Mouse (Mus musculus) C2C12 (cell line): ENCODE measurements at regions not wholly inside any gene's neighbourhood (a gene's known extent, or its start where the extent isn't known, plus 50 kb on each side); places are given as distances from the start of the nearest gene placed in this dataset.

ENCODE experiments used
- H3K27me3 ChIP-seq: one replicate; pipeline ENCODE4 v1.6.1; 2011; ENCODE audit not compliant: control insufficient read depth, insufficient read depth, insufficient read length
- H3K36me3 ChIP-seq: one replicate; pipeline ENCODE4 v1.6.1; 2011; ENCODE audit not compliant: control insufficient read depth, insufficient read depth
- H3K4me3 ChIP-seq: one replicate; pipeline ENCODE4 v1.5.1; 2011; ENCODE audit warnings: mild to moderate bottlenecking, control low read depth; ENCODE audit not compliant: poor library complexity, insufficient read depth, severe bottlenecking
- H3K79me2 ChIP-seq: one replicate; pipeline ENCODE4 v1.6.1; 2011; ENCODE audit not compliant: control insufficient read depth, insufficient read depth
- H3K79me3 ChIP-seq: one replicate; pipeline ENCODE4 v1.6.1; 2011; ENCODE audit warnings: low read depth, control low read depth
- H3ac ChIP-seq: one replicate; pipeline ENCODE3; 2011; ENCODE audit warnings: low read depth; ENCODE audit not compliant: control insufficient read depth, insufficient read length
- CEBPB ChIP-seq: IDR thresholded peaks from one replicate; pipeline ENCODE4 v1.6.1; 2011; ENCODE audit warnings: low read depth, mild to moderate bottlenecking, control low read depth, moderate library complexity
- CTCF ChIP-seq: IDR thresholded peaks from one replicate; pipeline ENCODE4 v1.5.1; 2011; ENCODE audit not compliant: control insufficient read depth, insufficient read depth, insufficient read length
- FOSL1 ChIP-seq: IDR thresholded peaks from one replicate; pipeline ENCODE4 v1.8.0; 2011; ENCODE audit warnings: mild to moderate bottlenecking, low read length; ENCODE audit not compliant: poor library complexity, insufficient read depth, severe bottlenecking
- MAX ChIP-seq: IDR thresholded peaks from one replicate; pipeline ENCODE4 v1.6.1; 2011; ENCODE audit warnings: mild to moderate bottlenecking, control low read depth
- MYOD1 ChIP-seq: IDR thresholded peaks from one replicate; pipeline ENCODE4 v1.6.1; 2011; ENCODE audit warnings: low read depth; ENCODE audit not compliant: control insufficient read depth, insufficient read length
- MYOG ChIP-seq: IDR thresholded peaks from one replicate; pipeline ENCODE4 v1.6.1; 2011; ENCODE audit not compliant: control insufficient read depth, insufficient read length; ENCODE audit errors: extremely low read depth
- USF1 ChIP-seq: IDR thresholded peaks from one replicate; pipeline ENCODE4 v1.6.1; 2011; ENCODE audit warnings: low read depth, mild to moderate bottlenecking, control low read depth, moderate library complexity

DNA sequence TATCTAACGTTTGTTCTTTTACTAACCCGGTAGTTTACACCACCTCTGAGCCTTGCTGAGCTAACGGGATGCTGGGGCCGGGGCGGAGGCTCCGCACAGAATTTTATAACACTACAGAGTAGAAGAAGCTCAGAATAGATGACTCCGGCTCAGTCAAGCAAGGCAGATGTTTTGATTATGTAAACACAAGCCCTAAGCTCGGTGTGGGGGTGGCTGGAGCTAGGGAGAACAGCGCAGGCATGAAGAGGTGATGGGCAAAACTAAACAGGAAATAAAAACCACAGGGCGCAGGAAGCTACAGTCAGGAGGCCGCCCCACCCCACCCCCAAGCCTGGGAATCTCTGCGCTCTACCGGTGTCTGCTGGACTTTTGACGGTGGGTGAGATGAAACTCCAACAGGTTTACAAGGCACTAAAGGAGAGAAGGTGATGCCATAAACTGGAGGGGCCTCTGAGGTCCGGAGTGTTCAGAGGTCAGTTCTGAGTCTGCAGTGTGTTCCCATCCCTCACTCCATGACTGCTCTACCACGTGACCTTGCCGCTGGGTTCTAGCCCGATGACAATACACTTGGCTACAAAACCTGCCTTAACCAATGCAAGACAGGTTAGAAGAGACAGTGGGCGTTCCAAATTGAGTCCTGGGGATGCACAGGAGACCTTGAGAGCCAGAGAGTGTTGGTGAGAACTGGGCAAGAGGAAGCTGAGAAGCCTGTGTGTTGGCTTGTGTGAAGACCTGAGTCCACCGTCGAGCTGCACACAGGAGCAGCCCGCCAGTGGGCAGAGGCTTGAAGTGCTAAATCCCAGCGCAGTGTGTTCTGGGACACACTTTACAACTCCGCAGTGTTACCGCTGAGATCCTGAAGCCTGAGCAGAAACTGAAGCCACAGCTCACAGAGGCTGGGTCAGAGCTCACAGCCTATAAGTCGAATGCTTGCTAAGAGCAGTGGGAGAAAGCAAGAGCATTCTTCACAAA is 141.9 kb downstream of the Ptpru start:
- Histone ChIP-seq H3ac (no peak overlapping the region), H3K79me3 (no peaks in the 10 kb centered on the region), H3K27me3 (no peaks in the 10 kb centered on the region), H3K36me3 (no peaks in the 10 kb centered on the region), H3K4me3 (no peak overlapping the region), H3K79me2 (no peaks in the 10 kb centered on the region)
- TF ChIP-seq CEBPB (no peak), MYOG (no peak), MAX (no peak), USF1 (no peak), CTCF (no peak), MYOD1 (no peak), FOSL1 (no peak)
